Mouse (Mus musculus) MEL (cell line): ENCODE data around the gene Syn2. TPM values are rescaled to one million over a fixed set of nuclear protein-coding genes. Genes with fewer than 3 reads are reported as not detected.

ENCODE experiments used
- DNase-seq: peaks from one replicate; pipeline ENCODE4 v3.0.0; 2011; ENCODE audit warnings: low read depth, low spot score
- H3K27ac ChIP-seq: 2 replicates; pipeline ENCODE4 v1.5.1; 2012; ENCODE audit warnings: low read depth, mild to moderate bottlenecking, control low read depth, low read length, moderate library complexity; ENCODE audit not compliant: control insufficient read depth
- H3K27me3 ChIP-seq, 2 experiments: fragments of 150-350 bp in 1 of 2; sonication (generic) in 1 of 2; 2 replicates each; pipeline ENCODE4 v1.6.1; 2012; ENCODE audit warnings: low read length in 2 of 2, mild to moderate bottlenecking in 2 of 2, improper control_type of control experiment in 1 of 2, moderate library complexity in 1 of 2; ENCODE audit not compliant: insufficient read depth in 2 of 2, control insufficient read depth in 1 of 2
- H3K36me3 ChIP-seq, 2 experiments: 2 replicates each; pipeline ENCODE4 v1.6.1; 2012 to 2014; ENCODE audit warnings: low read length in 2 of 2, improper control_type of control experiment in 1 of 2, inconsistent platforms in 1 of 2, mild to moderate bottlenecking in 1 of 2; ENCODE audit not compliant: insufficient read depth in 2 of 2, control insufficient read depth in 1 of 2
- H3K4me1 ChIP-seq, 2 experiments: fragments of 150-350 bp in 1 of 2; sonication (generic) in 1 of 2; 2 replicates each; pipeline ENCODE4 v1.6.1; 2012; ENCODE audit warnings: low read length in 2 of 2, improper control_type of control experiment in 1 of 2, mild to moderate bottlenecking in 1 of 2; ENCODE audit not compliant: insufficient read depth in 2 of 2, control insufficient read depth in 1 of 2
- H3K4me3 ChIP-seq, 2 experiments: fragments of 150-350 bp in 1 of 2; sonication (generic) in 1 of 2; 2 replicates each; pipeline ENCODE4 v1.5.1; 2012; ENCODE audit warnings: low read depth in 2 of 2, low read length in 2 of 2, mild to moderate bottlenecking in 2 of 2, moderate library complexity in 2 of 2, control low read depth in 1 of 2, improper control_type of control experiment in 1 of 2; ENCODE audit not compliant: control insufficient read depth in 1 of 2, insufficient read depth in 1 of 2
- H3K79me2 ChIP-seq: 2 replicates; pipeline ENCODE4 v1.6.1; 2012; ENCODE audit warnings: mild to moderate bottlenecking, low read length, moderate library complexity; ENCODE audit not compliant: control insufficient read depth, poor library complexity, insufficient read depth
- H3K9ac ChIP-seq: 2 replicates; pipeline ENCODE4 v1.6.1; 2012; ENCODE audit warnings: low read depth, mild to moderate bottlenecking, control low read depth, low read length, moderate library complexity; ENCODE audit not compliant: control insufficient read depth, poor library complexity, severe bottlenecking
- H3K9me3 ChIP-seq: fragments of 150-350 bp; sonication (generic); replicated peaks from 2 replicates; pipeline ENCODE4 v1.6.1; 2012; ENCODE audit warnings: mild to moderate bottlenecking, low read length, improper control_type of control experiment, moderate library complexity; ENCODE audit not compliant: insufficient read depth
- CHD1 ChIP-seq: IDR thresholded peaks from 2 replicates; pipeline ENCODE4 v1.6.1; 2012; ENCODE audit warnings: low read depth, mild to moderate bottlenecking, inconsistent platforms, low read length, improper control_type of control experiment
- CHD2 ChIP-seq: IDR thresholded peaks from 2 replicates; pipeline ENCODE4 v1.6.1; 2011; ENCODE audit warnings: low read length, improper control_type of control experiment
- CTCF ChIP-seq, 3 experiments: IDR thresholded peaks in 2 of 3; conservative IDR thresholded peaks in 1 of 3; 2 replicates each; pipeline ENCODE4 v1.5.1; 2011 to 2012; ENCODE audit warnings: low read length in 3 of 3, low read depth in 2 of 3, mild to moderate bottlenecking in 2 of 3, improper control_type of control experiment in 1 of 3, inconsistent platforms in 1 of 3, mixed read lengths in 1 of 3, moderate library complexity in 1 of 3; ENCODE audit not compliant: control insufficient read depth in 1 of 3, insufficient read depth in 1 of 3, poor library complexity in 1 of 3, severe bottlenecking in 1 of 3
- ETS1 ChIP-seq: IDR thresholded peaks from 2 replicates; pipeline ENCODE4 v1.6.1; 2012; ENCODE audit warnings: low read depth, mild to moderate bottlenecking, inconsistent platforms, low read length, improper control_type of control experiment, moderate library complexity
- GATA1 ChIP-seq: IDR thresholded peaks from 2 replicates; pipeline ENCODE4 v1.6.1; 2011; ENCODE audit warnings: low read depth, low read length, improper control_type of control experiment
- HCFC1 ChIP-seq: IDR thresholded peaks from 2 replicates; pipeline ENCODE4 v1.6.1; 2012; ENCODE audit warnings: low read depth, mild to moderate bottlenecking, inconsistent platforms, low read length, improper control_type of control experiment, moderate library complexity
- KAT2A ChIP-seq: conservative IDR thresholded peaks from 2 replicates; pipeline ENCODE4 v1.6.1; 2012; ENCODE audit warnings: low read depth, low read length, improper control_type of control experiment, inconsistent platforms
- MAFK ChIP-seq: IDR thresholded peaks from 2 replicates; pipeline ENCODE4 v1.6.1; 2011; ENCODE audit warnings: low read depth, mild to moderate bottlenecking, low read length, improper control_type of control experiment, borderline replicate concordance
- MAX ChIP-seq: IDR thresholded peaks from 2 replicates; pipeline ENCODE4 v1.6.1; 2011; ENCODE audit warnings: low read length, improper control_type of control experiment
- MAZ ChIP-seq: IDR thresholded peaks from 2 replicates; pipeline ENCODE4 v1.6.1; 2012; ENCODE audit warnings: low read depth, mild to moderate bottlenecking, inconsistent platforms, low read length, improper control_type of control experiment
- MEF2A ChIP-seq: IDR thresholded peaks from 2 replicates; pipeline ENCODE4 v1.6.1; 2014; ENCODE audit warnings: low read depth, mild to moderate bottlenecking, inconsistent platforms, low read length, improper control_type of control experiment; ENCODE audit not compliant: poor library complexity, insufficient replicate concordance, severe bottlenecking; ENCODE audit errors: extremely low read depth
- MXI1 ChIP-seq: IDR thresholded peaks from 2 replicates; pipeline ENCODE4 v1.6.1; 2011; ENCODE audit warnings: mild to moderate bottlenecking, low read depth, low read length, improper control_type of control experiment
- MYB ChIP-seq: IDR thresholded peaks from 2 replicates; pipeline ENCODE4 v1.6.1; 2011; ENCODE audit warnings: mild to moderate bottlenecking, low read depth, low read length, improper control_type of control experiment
- POLR2AphosphoS2 ChIP-seq: IDR thresholded peaks from 2 replicates; pipeline ENCODE4 v1.6.1; 2011; ENCODE audit warnings: low read length, improper control_type of control experiment
- RAD21 ChIP-seq: IDR thresholded peaks from 2 replicates; pipeline ENCODE4 v1.6.1; 2011; ENCODE audit warnings: mild to moderate bottlenecking, low read depth, low read length, improper control_type of control experiment
- RCOR1 ChIP-seq: IDR thresholded peaks from 2 replicates; pipeline ENCODE4 v1.6.1; 2012; ENCODE audit warnings: low read depth, mild to moderate bottlenecking, inconsistent platforms, low read length, improper control_type of control experiment
- SIN3A ChIP-seq: IDR thresholded peaks from 2 replicates; pipeline ENCODE4 v1.6.1; 2012; ENCODE audit warnings: low read length, improper control_type of control experiment, inconsistent platforms
- SMC3 ChIP-seq: IDR thresholded peaks from 2 replicates; pipeline ENCODE4 v1.6.1; 2011; ENCODE audit warnings: low read depth, low read length, improper control_type of control experiment
- TBP ChIP-seq: IDR thresholded peaks from 2 replicates; pipeline ENCODE4 v1.8.0; 2011; ENCODE audit warnings: low read depth, low read length, improper control_type of control experiment
- TCF12 ChIP-seq: IDR thresholded peaks from 2 replicates; pipeline ENCODE4 v1.6.1; 2014; ENCODE audit warnings: low read depth, mild to moderate bottlenecking, inconsistent platforms, low read length, improper control_type of control experiment, moderate library complexity
- USF2 ChIP-seq, 2 experiments: IDR thresholded peaks; 2 replicates each; pipeline ENCODE4 v1.6.1; 2011 to 2012; ENCODE audit warnings: improper control_type of control experiment in 2 of 2, low read length in 2 of 2, borderline replicate concordance in 1 of 2, inconsistent platforms in 1 of 2, low read depth in 1 of 2, mild to moderate bottlenecking in 1 of 2; ENCODE audit not compliant: insufficient read depth in 1 of 2
- ZC3H11A ChIP-seq: IDR thresholded peaks from 2 replicates; pipeline ENCODE4 v1.6.1; 2012; ENCODE audit warnings: low read depth, mild to moderate bottlenecking, inconsistent platforms, low read length, improper control_type of control experiment
- ZMIZ1 ChIP-seq: IDR thresholded peaks from 2 replicates; pipeline ENCODE4 v1.6.1; 2012; ENCODE audit warnings: low read depth, mild to moderate bottlenecking, inconsistent platforms, low read length, improper control_type of control experiment, moderate library complexity
- ZNF384 ChIP-seq: IDR thresholded peaks from 2 replicates; pipeline ENCODE4 v1.6.1; 2012; ENCODE audit warnings: low read depth, mild to moderate bottlenecking, inconsistent platforms, low read length, improper control_type of control experiment
- polyA plus RNA-seq, 2 experiments: library from polyadenylated mRNA; stranded (reverse) in 1 of 2; unstranded in 1 of 2; fragments of >175 nt in 1 of 2; fragments of >200 nt in 1 of 2; gene quantifications; 2 replicates each; pipeline versions ENCODE4 v1.2.1 to v1.2.4; 2012; ENCODE audit warnings: low replicate concordance in 2 of 2, low read depth in 1 of 2; ENCODE audit not compliant: insufficient read length in 2 of 2, insufficient read depth in 1 of 2, missing spikeins in 1 of 2
- total RNA-seq: library from RNA; depleted of rRNA; stranded (reverse); fragments of 300-350 nt; gene quantifications from 2 replicates; pipeline ENCODE4 v1.2.3, GENCODE M21; 2012

The Syn2 gene
- total and polyA plus RNA-seq, 3 experiments: not detected

DNA sequence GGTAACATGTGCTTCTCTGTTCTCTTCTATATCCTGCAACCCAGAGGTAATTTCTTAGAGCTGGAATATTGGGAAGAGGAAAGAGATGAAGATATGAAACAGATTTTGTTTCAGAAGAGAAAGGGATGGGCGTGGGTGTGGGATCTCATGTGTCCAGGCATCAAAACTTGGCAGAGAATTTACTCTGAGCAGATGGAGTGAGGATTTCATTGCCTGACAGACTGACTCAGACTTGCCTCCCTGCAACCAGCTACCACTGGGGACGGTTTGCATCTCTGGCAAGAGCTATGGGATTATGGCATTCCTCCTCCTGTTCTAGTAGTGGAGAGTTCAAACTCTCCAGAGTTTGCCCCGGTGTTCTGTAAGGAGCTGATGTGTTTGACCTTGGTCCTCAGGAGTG is 34.2 kb downstream of the Syn2 start:
- Histone ChIP-seq H3K79me2 (no peaks in the 10 kb centered on the region), H3K9ac (no peak overlapping the region), H3K9me3 (no peaks in the 10 kb centered on the region), H3K4me1 (no peaks in the 10 kb centered on the region), H3K27ac (no peak overlapping the region), H3K27me3 (peaks cover 0 to 2% of the 10 kb centered on the region in 2 experiments; a peak in 2 of 4 replicates), H3K4me3 (no peak overlapping the region), H3K36me3 (no peaks in the 10 kb centered on the region)
- no peak for DNase-seq
- TF ChIP-seq ZNF384 (no peak), HCFC1 (no peak), USF2 (IDR thresholded peaks at IDR 0.05; ENCODE audit: borderline replicate concordance in 1 of 2, insufficient read depth in 1 of 2, low read depth in 1 of 2, low read length in 2 of 2) (no peak)

DNA sequence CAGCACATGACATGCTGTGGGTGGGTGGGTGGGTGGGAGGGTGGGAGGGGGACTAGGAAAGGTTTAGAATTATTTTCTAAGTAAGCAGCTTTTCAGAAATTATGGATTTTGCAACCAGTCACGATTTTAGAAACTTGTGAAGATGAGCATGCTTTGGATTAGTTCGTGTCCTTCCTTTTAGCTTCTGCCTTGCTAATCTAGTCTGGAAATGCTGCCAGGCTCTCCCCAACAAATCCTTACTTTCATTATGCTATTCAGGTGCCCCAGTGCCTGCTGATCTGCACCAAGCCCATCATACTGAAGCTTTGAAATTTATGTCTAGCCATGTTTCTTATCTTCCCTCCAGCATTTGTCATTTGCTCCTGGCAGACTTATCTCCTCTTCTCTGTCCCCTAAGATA is 34.8 kb downstream of the Syn2 start:
- Histone ChIP-seq H3K9me3 (no peaks in the 10 kb centered on the region), H3K4me3 (no peak overlapping the region), H3K79me2 (no peaks in the 10 kb centered on the region), H3K36me3 (no peaks in the 10 kb centered on the region), H3K4me1 (no peaks in the 10 kb centered on the region), H3K27me3 (peaks cover 0 to 2% of the 10 kb centered on the region in 2 experiments; a peak in 2 of 4 replicates), H3K27ac (no peak overlapping the region), H3K9ac (no peak overlapping the region)
- TF ChIP-seq POLR2AphosphoS2 (no peak), KAT2A (no peak), MXI1 (no peak), GATA1 (no peak), SIN3A (no peak), MAX (no peak), SMC3 (no peak), CTCF (IDR thresholded peaks at IDR 0.05 in 2 of 3, conservative IDR thresholded peaks at IDR 0.05 in 1 of 3; ENCODE audit: control insufficient read depth in 1 of 3, insufficient read depth in 1 of 3, low read depth in 2 of 3, low read length in 3 of 3, poor library complexity in 1 of 3, severe bottlenecking in 1 of 3) (no peak), ZC3H11A (no peak), USF2 (IDR thresholded peaks at IDR 0.05; ENCODE audit: borderline replicate concordance in 1 of 2, insufficient read depth in 1 of 2, low read depth in 1 of 2, low read length in 2 of 2) (no peak), RAD21 (no peak), CHD2 (no peak)
- DNase-seq: no peak

DNA sequence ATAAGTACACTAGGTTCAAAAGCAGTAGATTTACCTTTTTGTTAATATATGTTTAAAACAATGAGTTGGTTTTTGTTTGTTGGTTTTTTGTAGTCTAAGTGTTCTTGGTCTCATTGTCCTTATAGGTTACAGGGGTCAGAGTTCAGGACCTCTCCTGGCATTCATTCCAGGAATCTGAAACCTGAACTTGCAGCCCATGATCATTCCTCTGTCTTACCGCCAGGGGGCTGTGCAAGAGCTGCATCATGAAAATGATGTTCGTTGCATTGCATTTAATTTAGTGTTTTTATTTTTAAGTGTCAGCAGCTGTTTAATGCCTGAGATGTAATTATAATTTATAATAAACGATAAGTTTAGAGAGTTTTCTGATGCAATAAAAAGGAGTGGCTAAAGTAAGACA is 40.1 kb downstream of the Syn2 start:
- peak; percentile 44 for DNase-seq
- no peak overlapping the region for H3K9ac ChIP-seq

More for the DNA sequence above, 40.1 kb downstream of the Syn2 start:
- H3K4me1 ChIP-seq: no peaks in the 10 kb centered on the region
- no peaks in the 10 kb centered on the region; a peak in 1 of 4 replicates for H3K27me3 ChIP-seq
- no peaks in the 10 kb centered on the region for H3K36me3 ChIP-seq
- no peak for TF ChIP-seq MYB
- no peak for TF ChIP-seq MEF2A
- no peak for TF ChIP-seq MAZ
- TF ChIP-seq CTCF (IDR thresholded peaks at IDR 0.05 in 2 of 3, conservative IDR thresholded peaks at IDR 0.05 in 1 of 3; ENCODE audit: control insufficient read depth in 1 of 3, insufficient read depth in 1 of 3, low read depth in 2 of 3, low read length in 3 of 3, poor library complexity in 1 of 3, severe bottlenecking in 1 of 3): peak; percentile 71 to 86 (median 74)
- TF ChIP-seq TBP: no peak
- TF ChIP-seq ZMIZ1: no peak
- no peak for TF ChIP-seq RCOR1
- no peak for TF ChIP-seq TCF12
- TF ChIP-seq RAD21: peak; percentile 51
- TF ChIP-seq MAFK: no peak
- TF ChIP-seq ZC3H11A: peak; percentile 30
- no peak for TF ChIP-seq ETS1
- TF ChIP-seq SMC3: peak; percentile 79
- TF ChIP-seq CHD1: no peak
- H3K27ac ChIP-seq: no peak overlapping the region
- H3K9me3 ChIP-seq: no peaks in the 10 kb centered on the region
- H3K4me3 ChIP-seq: no peak overlapping the region
- H3K79me2 ChIP-seq: no peaks in the 10 kb centered on the region
